Mouse (Mus musculus): ENCODE data around the gene Tcte1. TPM values are rescaled to one million over a fixed set of nuclear protein-coding genes. Genes with fewer than 3 reads are reported as not detected.

Tcte1 gene
- 0.12 and 0.36 TPM in 2 replicates for polyA plus RNA-seq (2015; fragmentation: Nextera tagmentation; extraction: Ambion mirVana)

GRCm38 (mm10) chr17:45523263-45523662 lies at the start of gene Tcte1:
TSS of gene Tcte1 (plus strand) at chr17:45523434.
- Histone ChIP-seq H3K27ac (no peak within 1 kb of the TSS), H3K9me3 (no peaks in the 10 kb centered on the region), H3K4me3 (replicated peaks) (peak within 1 kb of the TSS; percentile 35), H3K36me3 (peaks cover 4% of the 10 kb centered on the region; the same call in 1 of the 2 replicates), H3K4me2 (peak within 1 kb of the TSS; percentile 68), H3K27me3 (replicated peaks) (peaks cover 3% of the 10 kb centered on the region; the same call in 1 of the 2 replicates), H3K9ac (no peak within 1 kb of the TSS), H3K4me1 (peaks cover 12% of the 10 kb centered on the region; the same call in 1 of the 2 replicates)
- ATAC-seq (ENCODE audit: insufficient read depth, low FRiP score, low read depth): peak; percentile 66
- WGBS: under 1% methylated on average over 21 of the region's 21 CpGs

GRCm38 (mm10) chr17:45473667-45474066 lies 49.6 kb upstream of the Tcte1 start:
- H3K27me3 ChIP-seq (replicated peaks): peaks cover 17% of the 10 kb centered on the region; the same call in 1 of the 2 replicates
- H3K4me2 ChIP-seq: no peak overlapping the region
- no peak overlapping the region for H3K9ac ChIP-seq
- no peak overlapping the region for H3K27ac ChIP-seq
- ATAC-seq (ENCODE audit: insufficient read depth, low FRiP score, low read depth): no peak
- 72% methylated on average over 6 of the region's 6 CpGs for WGBS
- no peak overlapping the region for H3K4me3 ChIP-seq (replicated peaks)
- H3K9me3 ChIP-seq: no peaks in the 10 kb centered on the region
- 0 out of 2 replicates have a peak, but pooled peaks cover 7% of the 10 kb centered on the region for H3K4me1 ChIP-seq
- H3K36me3 ChIP-seq: no peaks in the 10 kb centered on the region

DNA sequence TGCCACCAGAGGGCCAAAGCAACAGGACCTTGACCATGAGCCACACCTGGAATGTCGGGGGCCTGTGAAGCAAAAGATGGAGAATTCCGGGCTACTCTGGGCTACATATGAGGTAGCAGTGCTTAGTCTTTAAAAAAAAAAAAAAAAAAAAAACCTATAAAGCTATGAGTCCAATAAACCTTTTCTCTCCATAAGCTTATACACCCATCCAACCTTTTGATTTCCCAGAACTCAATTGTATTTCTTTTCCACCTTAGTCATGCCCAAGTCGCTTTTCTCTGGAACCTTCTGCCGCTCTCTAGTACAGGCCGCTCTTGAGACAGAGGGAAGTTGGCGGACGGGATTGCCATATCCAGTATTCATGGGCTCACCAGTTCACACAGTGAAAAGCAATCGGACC lies 49.1 kb upstream of the Tcte1 start:
- 0 out of 2 replicates have a peak, but pooled peaks cover 7% of the 10 kb centered on the region for H3K4me1 ChIP-seq
- H3K4me2 ChIP-seq: peak overlapping the region; percentile 65
- H3K4me3 ChIP-seq (replicated peaks): peak overlapping the region; percentile 37
- 73% methylated on average over 8 of the region's 8 CpGs for WGBS
- no peak overlapping the region for H3K9ac ChIP-seq
- no peak for ATAC-seq (ENCODE audit: insufficient read depth, low FRiP score, low read depth)
- H3K36me3 ChIP-seq: no peaks in the 10 kb centered on the region
- peaks cover 17% of the 10 kb centered on the region; the same call in 1 of the 2 replicates for H3K27me3 ChIP-seq (replicated peaks)
- H3K27ac ChIP-seq: no peak overlapping the region
- no peaks in the 10 kb centered on the region for H3K9me3 ChIP-seq

GRCm38 (mm10) chr17:45474669-45475465 lies 48.4 kb upstream of the Tcte1 start, which contains the start of gene Spats1:
TSS of gene Spats1 (minus strand) at chr17:45475415.
- no peaks in the 10 kb centered on the region for H3K36me3 ChIP-seq
- no peak within 1 kb of the TSS for H3K27ac ChIP-seq
- peak within 1 kb of the TSS; percentile 65 for H3K4me2 ChIP-seq
- H3K27me3 ChIP-seq (replicated peaks): peaks cover 17% of the 10 kb centered on the region; the same call in 1 of the 2 replicates
- H3K4me3 ChIP-seq (replicated peaks): peak within 1 kb of the TSS; percentile 37
- 5% methylated on average over 30 of the region's 30 CpGs for WGBS
- H3K4me1 ChIP-seq: 0 out of 2 replicates have a peak, but pooled peaks cover 7% of the 10 kb centered on the region
- peak; percentile 22; the same call in 1 of the 2 replicates for ATAC-seq (ENCODE audit: insufficient read depth, low FRiP score, low read depth)
- H3K9me3 ChIP-seq: no peaks in the 10 kb centered on the region
- H3K9ac ChIP-seq: no peak within 1 kb of the TSS

DNA sequence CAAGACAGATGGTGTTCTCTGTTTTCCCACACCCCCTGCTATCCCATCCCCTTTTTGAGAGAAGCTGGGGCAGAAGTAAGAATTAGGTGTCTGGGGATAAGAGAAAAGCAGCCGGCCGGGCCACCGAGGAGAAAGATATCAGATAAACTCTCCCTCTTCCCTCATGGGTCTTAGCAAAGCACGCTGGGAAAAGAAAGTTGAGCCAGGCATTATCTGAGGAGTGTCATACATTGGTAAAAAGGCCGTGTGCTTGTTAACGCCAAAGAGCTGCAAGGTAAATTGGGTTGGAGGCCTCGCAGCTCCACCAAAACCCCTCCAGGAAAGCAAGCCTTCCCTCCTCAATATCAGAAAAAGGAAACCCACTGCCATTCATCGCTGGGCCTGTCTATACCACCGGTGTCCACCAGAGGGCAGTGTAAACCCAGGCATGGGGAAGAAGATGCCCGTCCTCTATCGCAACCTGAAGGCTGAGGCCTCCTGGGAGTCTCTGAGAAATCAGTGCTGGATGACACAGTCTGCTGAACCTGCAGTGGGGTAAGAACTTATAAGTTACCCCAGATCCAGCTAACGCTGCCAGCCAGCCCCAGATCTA lies 44.9 kb upstream of the Tcte1 start:
- 11% methylated on average over 12 of the region's 12 CpGs for WGBS
- H3K4me2 ChIP-seq: no peak overlapping the region
- ATAC-seq (ENCODE audit: insufficient read depth, low FRiP score, low read depth): no peak

GRCm38 (mm10) chr17:45480429-45480828 lies 42.8 kb upstream of the Tcte1 start:
- H3K4me2 ChIP-seq: no peak overlapping the region
- 18% methylated on average over 2 of the region's 2 CpGs for WGBS
- no peak overlapping the region for H3K27ac ChIP-seq
- H3K36me3 ChIP-seq: no peaks in the 10 kb centered on the region
- no peak overlapping the region for H3K9ac ChIP-seq
- H3K4me3 ChIP-seq (replicated peaks): no peak overlapping the region
- H3K4me1 ChIP-seq: no peaks in the 10 kb centered on the region
- H3K27me3 ChIP-seq (replicated peaks): peaks cover 6% of the 10 kb centered on the region; the same call in 1 of the 2 replicates
- no peaks in the 10 kb centered on the region for H3K9me3 ChIP-seq
- ATAC-seq (ENCODE audit: insufficient read depth, low FRiP score, low read depth): no peak

More for the DNA sequence above, 44.9 kb upstream of the Tcte1 start:
- Histone ChIP-seq H3K9me3 (no peaks in the 10 kb centered on the region), H3K27me3 (replicated peaks) (peaks cover 17% of the 10 kb centered on the region; the same call in 1 of the 2 replicates), H3K4me3 (replicated peaks) (no peak overlapping the region), H3K27ac (no peak overlapping the region), H3K4me1 (0 out of 2 replicates have a peak, but pooled peaks cover 7% of the 10 kb centered on the region), H3K36me3 (no peaks in the 10 kb centered on the region), H3K9ac (no peak overlapping the region)

GRCm38 (mm10) chr17:45485581-45485980 lies 37.7 kb upstream of the Tcte1 start:
- Histone ChIP-seq H3K9me3 (no peaks in the 10 kb centered on the region), H3K9ac (no peak overlapping the region), H3K4me2 (no peak overlapping the region), H3K4me1 (no peaks in the 10 kb centered on the region), H3K27ac (no peak overlapping the region), H3K36me3 (no peaks in the 10 kb centered on the region), H3K27me3 (replicated peaks) (no peaks in the 10 kb centered on the region), H3K4me3 (replicated peaks) (no peak overlapping the region)
- no peak for ATAC-seq (ENCODE audit: insufficient read depth, low FRiP score, low read depth)
- 84% methylated on average over 7 of the region's 7 CpGs for WGBS

DNA sequence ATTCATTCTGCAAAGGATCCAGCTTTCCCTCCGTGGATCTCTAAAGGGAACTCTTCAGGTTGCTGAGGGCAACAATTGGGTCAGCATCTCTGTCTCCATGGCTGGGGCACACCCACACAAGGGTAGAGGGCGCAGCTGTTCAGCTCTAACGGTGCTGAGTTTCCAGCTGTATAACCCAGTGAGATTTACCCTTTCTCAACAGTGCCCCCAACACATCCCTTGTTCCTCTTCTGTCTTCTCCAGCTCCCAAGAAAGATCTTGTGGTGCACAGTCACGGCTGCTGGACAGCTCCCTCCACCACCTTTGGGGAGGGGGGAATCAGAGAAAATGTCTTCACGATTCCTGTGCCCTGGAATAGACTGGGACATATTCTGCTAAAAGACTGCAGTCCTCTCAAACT lies 36.0 kb upstream of the Tcte1 start:
- no peaks in the 10 kb centered on the region for H3K27me3 ChIP-seq (replicated peaks)
- no peaks in the 10 kb centered on the region for H3K4me1 ChIP-seq
- WGBS: 11% methylated on average over 5 of the region's 5 CpGs
- H3K4me3 ChIP-seq (replicated peaks): no peak overlapping the region
- H3K4me2 ChIP-seq: no peak overlapping the region
- H3K36me3 ChIP-seq: no peaks in the 10 kb centered on the region
- ATAC-seq (ENCODE audit: insufficient read depth, low FRiP score, low read depth): no peak
- no peaks in the 10 kb centered on the region for H3K9me3 ChIP-seq
- H3K9ac ChIP-seq: no peak overlapping the region
- no peak overlapping the region for H3K27ac ChIP-seq

DNA sequence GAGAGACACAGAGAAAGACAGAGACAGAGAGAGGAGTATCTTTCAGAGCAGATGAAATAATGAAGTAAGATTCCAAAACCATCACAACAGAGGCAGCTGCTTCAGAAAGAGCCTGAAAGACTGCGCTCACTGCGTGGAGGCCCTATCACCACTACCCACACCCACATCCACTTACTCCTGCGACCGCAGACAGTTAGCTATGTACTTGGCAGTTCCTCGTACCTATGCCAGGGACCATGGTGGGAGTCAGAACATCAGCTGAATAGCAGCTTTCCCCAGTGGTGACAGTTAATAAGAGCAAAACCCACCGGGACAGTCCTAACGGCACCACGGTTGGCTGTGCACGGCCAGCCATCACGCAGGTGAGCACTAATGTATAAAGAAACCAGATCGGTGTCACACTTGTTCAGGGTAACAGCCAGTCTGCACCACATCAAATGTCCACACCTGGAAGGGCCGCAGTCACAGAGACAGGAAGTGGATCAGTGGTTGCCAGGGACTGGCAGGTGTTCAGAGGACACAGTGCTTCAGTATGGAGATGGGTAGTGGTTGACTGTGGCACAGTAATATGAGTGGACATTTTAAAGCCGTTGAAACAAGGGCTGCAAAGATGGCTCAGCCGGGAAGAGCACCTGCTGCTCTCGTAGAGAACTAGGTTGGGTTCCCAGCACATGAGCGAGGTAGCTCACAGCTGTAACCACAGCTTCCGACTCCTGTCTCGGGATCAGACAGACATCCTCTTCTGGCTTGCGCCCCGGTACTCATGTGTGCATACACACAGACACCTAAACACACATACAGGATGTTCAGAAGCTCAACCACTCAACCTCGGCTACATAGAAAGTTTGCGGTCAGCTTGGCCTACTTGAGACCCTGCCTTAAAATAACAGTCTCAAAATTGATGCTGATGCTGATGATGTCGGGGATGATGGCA lies 34.6 kb upstream of the Tcte1 start:
- 83% methylated on average over 23 of the region's 23 CpGs for WGBS
- H3K4me3 ChIP-seq (replicated peaks): no peak overlapping the region
- no peak overlapping the region for H3K4me2 ChIP-seq
- H3K4me1 ChIP-seq: no peaks in the 10 kb centered on the region
- no peaks in the 10 kb centered on the region for H3K36me3 ChIP-seq
- ATAC-seq (ENCODE audit: insufficient read depth, low FRiP score, low read depth): no peak
- H3K27ac ChIP-seq: no peak overlapping the region
- H3K9me3 ChIP-seq: no peaks in the 10 kb centered on the region
- H3K27me3 ChIP-seq (replicated peaks): no peaks in the 10 kb centered on the region
- H3K9ac ChIP-seq: no peak overlapping the region

- Histone ChIP-seq H3K9ac (no peak overlapping the region), H3K27me3 (replicated peaks) (no peaks in the 10 kb centered on the region), H3K36me3 (no peaks in the 10 kb centered on the region), H3K4me2 (no peak overlapping the region), H3K9me3 (no peaks in the 10 kb centered on the region), H3K4me3 (replicated peaks) (no peak overlapping the region), H3K27ac (no peak overlapping the region), H3K4me1 (no peaks in the 10 kb centered on the region)
- ATAC-seq (ENCODE audit: insufficient read depth, low FRiP score, low read depth): no peak
- 82% methylated on average over 6 of the region's 6 CpGs for WGBS
Measured at GRCm38 (mm10) chr17:45489736-45490135, 33.5 kb upstream of the Tcte1 start.

- H3K27me3 ChIP-seq (replicated peaks): no peaks in the 10 kb centered on the region
- no peak overlapping the region for H3K9ac ChIP-seq
- H3K9me3 ChIP-seq: no peaks in the 10 kb centered on the region
- H3K27ac ChIP-seq: no peak overlapping the region
- WGBS: 50% methylated on average over 13 of the region's 13 CpGs
- no peak overlapping the region for H3K4me2 ChIP-seq
- H3K4me3 ChIP-seq (replicated peaks): no peak overlapping the region
- ATAC-seq (ENCODE audit: insufficient read depth, low FRiP score, low read depth): no peak
- no peaks in the 10 kb centered on the region for H3K36me3 ChIP-seq
- 0 out of 2 replicates have a peak, but pooled peaks cover 1% of the 10 kb centered on the region for H3K4me1 ChIP-seq
Measured at GRCm38 (mm10) chr17:45490532-45491154, 32.6 kb upstream of the Tcte1 start.
